Mouse (Mus musculus): ENCODE measurements around the gene Il1rapl1.

Il1rapl1 gene

DNA sequence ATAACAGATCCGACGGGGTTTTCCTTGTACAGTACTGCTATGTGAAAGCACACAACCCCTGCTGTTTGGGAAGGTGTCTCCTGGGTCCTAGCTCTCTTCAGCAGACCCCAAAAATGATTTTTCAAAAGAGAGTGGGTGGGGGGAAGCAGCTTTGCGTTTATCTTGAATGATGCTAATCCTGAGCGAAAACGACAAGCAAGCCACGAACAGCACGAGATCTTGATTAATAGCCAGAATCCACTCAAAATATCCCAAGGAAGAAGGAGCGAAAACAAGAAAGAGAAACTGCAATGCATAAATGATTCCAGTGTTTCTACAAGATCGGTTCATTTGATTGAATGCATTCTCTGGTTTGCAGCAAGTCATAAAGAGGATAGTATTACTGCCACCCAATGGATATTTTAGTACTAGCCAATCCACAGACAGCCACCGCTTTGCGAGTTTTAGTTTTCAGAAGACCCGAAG is at the start of gene Il1rapl1:
TSS of gene Il1rapl1 (minus strand) at position 37 of the 465 bp plus-strand sequence.
- in situ Hi-C loops (cut with MboI, MseI), result no loop called here

DNA sequence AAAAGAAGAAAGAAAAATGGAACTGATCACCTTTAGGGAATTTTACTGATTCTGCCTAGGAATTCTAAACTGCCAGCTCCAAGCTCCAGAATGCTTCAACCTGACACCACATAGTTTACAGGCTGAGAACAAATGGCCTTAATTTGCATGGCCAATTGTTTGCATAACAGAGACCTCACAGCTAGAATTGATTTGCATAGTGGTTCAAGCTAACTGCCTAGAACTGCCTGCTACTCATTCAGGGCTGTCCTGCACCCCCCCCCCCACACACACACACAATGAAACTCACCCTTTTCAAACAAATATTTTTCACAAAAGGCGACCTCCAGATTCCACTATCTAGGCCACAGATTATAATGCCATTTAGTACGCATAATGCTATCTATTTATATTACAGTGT is 42.6 kb upstream of the Il1rapl1 start:
- in situ Hi-C loops (cut with MboI, MseI), result no loop called here

DNA sequence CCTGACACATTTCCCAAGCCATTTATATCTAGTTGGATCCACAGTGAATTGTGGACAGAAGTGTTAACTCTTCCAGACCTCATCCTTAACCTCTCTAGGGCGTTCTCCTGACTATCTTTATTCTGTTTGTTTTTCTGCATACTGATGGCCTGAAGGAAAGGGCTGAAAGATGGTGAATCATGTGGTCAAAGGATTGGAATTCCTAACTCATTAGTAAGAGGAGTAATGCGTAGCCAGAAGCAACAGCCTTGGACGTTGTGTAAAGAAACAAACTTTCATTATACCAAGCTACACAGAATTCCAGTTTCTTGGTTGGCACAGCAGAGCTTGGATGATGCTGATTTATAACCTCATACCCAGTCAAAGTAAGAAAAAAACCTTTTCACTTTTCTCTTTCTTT is 10.2 kb upstream of the Il1rapl1 start:
- in situ Hi-C loops (cut with MboI, MseI), result loop anchor here in 1 of 2 experiments (25.0 kb wide), 1 partner anchor 1688 kb away; no protein-coding TSS in a partner anchor

DNA sequence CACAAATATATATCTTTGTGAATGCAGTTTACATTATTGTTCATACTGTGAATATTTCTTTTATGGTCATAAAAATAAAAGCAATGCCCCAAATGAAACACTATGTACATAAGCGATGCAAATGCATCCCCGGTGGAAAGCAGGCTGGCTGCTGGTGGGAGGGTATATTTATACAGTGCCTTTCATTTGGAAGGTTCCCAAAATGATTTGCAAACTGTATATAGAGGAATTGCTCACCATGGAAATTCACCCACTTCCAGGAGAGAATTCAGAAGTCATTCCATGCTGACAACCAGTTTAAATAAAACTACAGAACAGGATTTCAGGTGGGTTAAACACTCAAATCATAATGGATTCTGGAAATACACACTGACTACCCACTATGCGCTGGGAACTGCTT is 4.6 kb upstream of the Il1rapl1 start:
- in situ Hi-C loops (cut with MboI, MseI), result no loop called here

DNA sequence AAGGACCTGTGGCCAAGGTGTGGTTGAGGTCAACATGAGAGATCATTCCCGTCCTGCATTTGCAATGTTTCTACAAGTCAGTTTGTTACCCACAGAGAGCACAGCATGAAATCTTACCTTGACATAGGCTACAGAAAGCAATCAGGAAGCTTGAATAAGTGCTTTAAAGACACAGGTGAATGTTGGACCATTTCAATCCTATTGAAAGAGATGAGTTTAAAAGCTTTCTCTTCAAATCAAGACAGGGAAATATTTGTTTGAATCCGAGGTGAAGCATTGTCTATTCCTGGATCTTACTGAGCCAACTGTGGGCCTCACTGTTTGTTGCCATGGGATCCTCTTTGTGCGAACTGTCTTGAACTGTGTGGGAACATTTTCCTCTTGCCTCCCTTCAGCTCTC is 2.4 kb upstream of the Il1rapl1 start:
- in situ Hi-C loops (cut with MboI, MseI), result no loop called here

DNA sequence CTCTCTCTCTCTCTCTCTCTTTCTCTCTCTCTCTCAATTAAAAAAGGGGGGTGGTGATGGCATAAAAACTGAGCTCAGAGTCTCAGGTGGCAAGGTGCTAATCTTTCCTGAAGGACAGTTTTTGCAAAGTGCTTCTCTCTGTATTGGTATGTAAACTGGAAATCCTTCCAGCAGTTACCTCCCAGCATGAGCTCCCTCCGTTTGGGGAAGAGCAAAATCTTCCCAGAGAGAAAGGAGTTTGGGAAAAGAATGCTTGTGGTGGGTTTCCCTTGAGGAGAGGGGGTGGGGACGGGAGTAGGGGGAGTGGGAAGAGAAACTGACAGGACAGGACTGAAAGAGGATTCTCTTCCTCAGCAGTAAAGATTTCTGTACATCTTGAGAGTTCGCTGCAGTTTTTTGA is 881 bp upstream of the Il1rapl1 start:
- in situ Hi-C loops (cut with MboI, MseI), result no loop called here

DNA sequence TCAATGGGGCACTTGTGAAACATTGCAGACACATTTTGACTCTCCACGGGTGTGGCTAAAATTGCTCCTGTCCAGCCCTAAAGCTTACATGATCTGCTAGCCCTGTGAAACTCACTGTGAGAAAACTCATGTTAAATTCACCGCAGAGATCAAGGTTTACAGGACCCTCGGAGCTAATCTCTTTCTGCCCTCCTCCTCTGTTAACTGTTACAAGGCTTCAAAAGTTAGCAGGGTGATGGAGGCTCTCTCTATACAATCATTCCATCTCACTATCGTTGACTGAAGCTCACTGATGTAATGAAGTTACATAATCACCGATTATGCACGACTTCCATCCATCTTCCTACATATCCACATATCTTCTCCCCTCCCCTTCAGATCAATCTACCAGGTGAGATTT is 1.9 kb downstream of the Il1rapl1 start:
- in situ Hi-C loops (cut with MboI, MseI), result no loop called here

DNA sequence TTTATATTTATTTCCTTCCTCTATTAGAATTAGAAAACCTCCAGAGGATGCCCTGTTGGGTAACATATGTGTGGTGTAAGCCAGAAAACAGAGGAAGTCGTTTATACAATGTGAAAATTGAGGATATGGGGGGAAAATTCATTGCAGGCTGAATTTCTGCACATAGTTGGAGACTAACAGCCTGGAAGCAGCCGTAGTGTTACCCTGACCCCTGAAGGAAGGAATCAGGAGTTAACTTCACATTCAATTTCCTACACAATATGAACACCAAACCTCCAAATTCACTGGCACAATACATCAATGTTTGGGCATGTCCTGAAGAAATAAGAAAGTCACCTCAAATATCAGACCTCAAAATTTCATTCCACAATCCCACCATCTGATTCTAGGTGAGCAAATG is 3.2 kb downstream of the Il1rapl1 start:
- in situ Hi-C loops (cut with MboI, MseI), result no loop called here

DNA sequence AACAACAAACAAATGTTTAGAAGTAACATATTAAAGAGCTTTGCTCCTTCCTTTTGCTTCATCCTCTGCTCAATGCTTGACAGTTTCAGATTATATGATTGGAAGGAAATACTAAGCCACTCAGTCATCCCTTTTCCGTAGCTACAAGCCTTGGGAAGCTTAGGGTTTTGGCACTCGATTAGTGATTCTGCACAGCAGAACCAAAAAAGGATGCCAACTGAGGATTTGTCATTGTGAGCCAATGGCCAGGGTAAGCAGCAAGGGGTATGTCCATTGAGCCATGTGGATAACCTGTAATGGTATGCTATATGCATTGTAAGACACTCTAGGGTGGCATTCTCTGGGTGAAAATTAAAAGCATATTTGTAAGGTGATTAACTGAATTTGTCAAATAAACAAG is 5.7 kb downstream of the Il1rapl1 start:
- in situ Hi-C loops (cut with MboI, MseI), result loop anchor here in 1 of 2 experiments (10.0 kb wide), 1 partner anchor 1085 kb away; no protein-coding TSS in a partner anchor

DNA sequence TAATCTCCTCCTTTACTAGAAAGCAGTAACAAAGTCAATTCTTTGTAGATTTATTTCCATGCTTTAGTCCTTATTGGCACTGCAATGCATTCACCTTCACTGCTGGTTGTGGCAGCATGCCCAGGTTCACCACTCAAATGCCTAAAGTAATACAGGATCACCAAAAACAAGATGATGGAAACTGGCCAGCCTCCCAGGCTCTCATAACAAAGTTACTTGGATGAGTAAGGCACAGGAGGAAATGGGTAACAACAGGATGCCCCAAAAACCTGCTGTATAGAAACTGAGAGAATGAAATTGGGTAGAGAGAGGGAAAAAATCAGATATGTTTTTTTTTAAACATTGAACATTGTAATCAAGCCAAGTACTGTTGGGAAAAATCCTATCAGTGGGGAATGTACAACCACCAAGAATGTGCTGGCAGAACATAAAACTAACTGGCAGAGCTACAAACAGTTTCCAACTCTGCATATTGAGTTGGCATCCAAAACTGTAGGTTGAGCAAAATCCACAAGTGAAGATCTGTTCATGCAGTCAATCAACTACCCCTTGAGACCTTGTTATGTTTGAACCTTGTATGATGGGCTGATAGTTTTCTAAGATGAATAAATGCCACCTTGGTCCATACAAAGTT is 21.4 kb downstream of the Il1rapl1 start:
- in situ Hi-C loops (cut with MboI, MseI), result loop anchor here in 1 of 2 experiments (10.0 kb wide), 1 partner anchor 671 kb away; no protein-coding TSS in a partner anchor

DNA sequence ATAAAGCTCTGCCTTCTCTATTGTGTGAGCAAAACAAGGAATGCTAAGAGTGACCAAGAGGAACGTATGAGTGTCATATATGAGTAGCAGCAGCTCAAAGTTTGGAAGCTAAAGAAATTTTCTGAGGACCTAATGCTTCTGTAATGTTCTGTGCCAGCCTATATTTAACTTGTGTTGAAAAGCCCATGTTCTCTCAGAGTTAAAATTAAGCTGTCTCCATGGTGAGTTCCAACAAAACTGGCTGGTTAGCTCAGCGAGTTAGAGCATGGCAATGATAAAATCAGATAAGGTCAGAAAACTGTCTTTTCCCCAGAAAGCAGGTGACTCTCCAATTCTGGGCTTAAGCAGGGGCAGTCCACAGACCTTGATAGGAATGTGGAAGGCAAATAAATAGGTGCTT is 25.6 kb downstream of the Il1rapl1 start:
- in situ Hi-C loops (cut with MboI, MseI), result loop anchor here in 1 of 2 experiments (10.0 kb wide), 1 partner anchor 675 kb away; no protein-coding TSS in a partner anchor

DNA sequence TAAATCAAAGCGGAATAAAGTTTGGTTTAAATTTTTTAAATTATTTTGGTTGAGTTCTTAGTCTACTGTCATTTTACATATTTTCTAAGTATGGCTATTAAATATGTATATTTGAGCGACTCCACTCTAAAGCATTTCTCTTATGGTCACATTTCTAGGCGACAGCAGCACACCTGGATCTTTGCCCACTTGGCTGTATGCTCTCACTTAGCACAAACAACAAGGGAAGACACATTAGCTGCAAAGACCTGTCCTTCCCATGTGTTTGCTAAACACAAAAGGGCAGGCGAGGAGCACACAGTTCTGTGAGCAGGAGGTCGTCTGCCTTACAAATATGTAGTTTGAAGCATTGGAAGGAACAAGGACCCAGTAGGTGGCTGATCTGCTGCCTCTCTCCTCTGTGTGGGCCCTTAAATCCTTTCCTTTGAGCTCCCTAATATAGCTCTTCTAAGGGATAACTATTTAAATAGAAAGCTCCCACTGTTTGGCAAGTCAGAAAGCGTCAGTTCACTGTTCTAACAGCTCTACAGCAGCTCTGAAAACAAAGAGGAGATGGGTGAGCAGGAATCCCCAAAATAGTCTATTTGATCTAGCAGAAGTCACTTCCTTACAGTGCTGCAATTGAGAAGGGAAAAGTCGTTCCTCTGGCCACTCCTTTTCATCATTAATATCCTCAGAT is 42.6 kb downstream of the Il1rapl1 start:
- in situ Hi-C loops (cut with MboI, MseI), result no loop called here

DNA sequence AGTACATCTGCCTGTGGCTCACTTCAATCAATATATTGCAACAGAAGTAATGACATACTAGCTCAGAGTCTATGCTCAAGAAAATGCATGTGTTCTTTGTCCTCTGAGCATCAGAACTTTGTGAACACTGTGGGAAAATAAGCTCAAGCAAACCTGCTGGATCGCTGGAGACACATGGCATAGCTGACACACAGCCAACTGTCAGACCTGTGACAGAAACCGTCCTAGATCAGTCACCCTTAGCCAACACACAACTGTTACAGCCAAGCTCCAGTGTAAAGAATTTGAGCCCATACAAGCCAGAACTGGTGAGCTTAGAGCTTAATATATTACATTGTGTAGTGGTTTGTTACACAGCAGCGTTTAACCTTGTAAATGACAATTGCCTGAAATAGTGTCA is 45.1 kb downstream of the Il1rapl1 start:
- in situ Hi-C loops (cut with MboI, MseI), result no loop called here

DNA sequence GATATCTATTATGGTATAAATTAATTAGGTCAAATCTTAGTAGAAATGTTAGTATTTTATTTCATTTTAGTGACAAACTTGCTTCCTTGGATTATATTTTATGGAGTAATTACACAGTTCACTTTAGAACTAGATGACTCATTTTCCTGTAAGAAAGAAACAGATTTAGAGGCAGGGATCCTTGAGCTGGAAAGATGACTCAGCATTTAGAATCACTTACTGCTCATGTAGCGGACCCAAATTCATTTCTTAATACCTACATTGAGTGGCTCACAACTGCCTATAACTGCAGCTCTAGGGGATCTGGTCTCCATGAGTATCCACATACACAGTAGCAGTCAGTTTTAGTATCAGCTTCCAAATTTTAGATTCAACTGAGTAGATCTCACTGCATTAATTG is 71.9 kb downstream of the Il1rapl1 start:
- in situ Hi-C loops (cut with MboI, MseI), result no loop called here

DNA sequence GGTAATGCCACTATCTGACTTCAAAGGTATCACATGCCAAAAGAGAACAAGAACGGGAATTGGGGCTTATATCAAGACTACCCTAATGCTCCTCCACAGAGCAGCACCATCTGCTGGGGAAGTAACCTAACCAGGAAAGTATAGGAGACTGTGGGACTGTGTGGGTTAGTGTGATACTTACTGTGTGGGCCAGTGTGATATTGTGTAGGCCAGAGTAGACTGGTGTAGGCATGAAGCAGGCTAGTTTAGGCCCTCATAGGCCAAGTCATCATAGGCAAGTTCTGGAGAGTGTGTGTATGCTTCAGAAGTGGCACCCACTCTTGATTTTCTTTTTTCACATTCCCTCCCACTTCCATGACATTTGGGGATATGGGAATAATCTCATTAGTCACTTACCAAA is 76.5 kb downstream of the Il1rapl1 start:
- in situ Hi-C loops (cut with MboI, MseI), result no loop called here

DNA sequence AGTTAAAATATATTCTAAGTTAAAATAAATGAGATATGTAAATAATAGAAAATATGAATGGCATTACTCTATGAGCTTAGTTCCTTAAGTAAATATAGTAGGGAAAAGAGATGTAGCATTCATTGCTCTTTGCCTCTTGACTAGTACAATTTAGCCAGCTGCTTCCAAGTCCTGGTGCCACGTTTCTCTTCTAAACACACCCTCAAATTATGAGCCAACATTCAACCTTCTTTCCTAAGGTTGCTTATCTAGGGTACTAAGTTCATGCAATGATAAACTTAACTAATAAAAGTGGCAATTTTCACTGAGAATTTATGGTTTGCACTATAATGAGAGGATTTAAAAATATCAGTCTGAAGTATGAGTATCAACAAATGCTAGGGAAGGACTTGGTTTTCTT is 218.3 kb downstream of the Il1rapl1 start:
- in situ Hi-C loops (cut with MboI, MseI), result no loop called here

DNA sequence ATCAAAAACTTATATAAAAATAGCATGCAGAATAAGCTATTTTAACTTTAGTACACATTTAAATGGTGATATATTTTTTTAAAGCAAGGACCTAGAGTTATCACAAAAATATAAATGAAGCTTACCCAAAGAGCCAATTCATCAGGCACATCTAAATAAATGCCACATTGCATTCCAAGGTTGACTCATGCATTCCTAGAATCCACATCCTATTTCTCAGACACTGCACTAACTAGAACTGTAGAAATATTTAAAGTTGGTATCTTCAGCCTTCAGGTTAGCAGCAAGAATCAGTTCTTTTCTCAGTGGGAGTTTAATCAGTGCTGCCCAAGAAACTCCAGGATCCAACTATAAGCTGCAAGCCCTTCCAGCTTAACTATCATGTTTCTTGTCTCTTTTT is 223.5 kb downstream of the Il1rapl1 start:
- in situ Hi-C loops (cut with MboI, MseI), result no loop called here

DNA sequence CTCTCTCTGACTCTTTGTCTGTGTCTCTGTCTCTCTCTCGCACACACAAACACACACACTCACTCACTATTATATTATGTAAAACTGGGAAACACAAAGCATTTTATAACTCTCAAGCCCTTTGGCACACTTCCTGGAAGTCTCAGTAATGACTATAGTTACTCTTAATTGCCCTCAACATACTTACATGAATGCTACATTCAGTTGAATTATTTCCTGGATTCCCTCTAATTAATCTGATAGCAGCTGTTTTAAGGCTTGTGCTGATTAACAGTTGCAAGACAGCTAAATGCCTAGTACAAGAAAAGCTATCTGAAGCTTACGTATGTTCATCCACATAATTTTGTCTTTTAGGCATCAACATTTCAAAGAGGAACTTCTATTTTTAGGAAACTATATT is 261.3 kb downstream of the Il1rapl1 start:
- in situ Hi-C loops (cut with MboI, MseI), result no loop called here

DNA sequence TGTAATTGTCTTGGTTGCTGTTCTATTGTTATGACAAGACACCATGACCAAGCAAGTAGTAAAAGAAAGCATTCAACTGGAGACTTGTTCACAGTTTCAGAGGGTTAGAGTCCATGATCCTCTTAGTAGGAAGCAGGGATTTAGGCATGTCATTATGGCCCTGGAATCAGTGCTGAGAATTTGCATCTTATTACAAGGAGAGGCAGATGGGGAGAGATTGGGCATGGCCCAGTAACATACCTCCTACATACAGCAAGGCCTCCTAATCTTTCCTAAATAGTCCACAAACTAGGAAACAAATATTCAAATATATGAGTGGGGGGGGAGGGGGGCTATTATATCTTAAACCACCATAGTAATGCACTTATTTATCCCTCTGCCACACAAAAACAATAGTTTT is 301.6 kb downstream of the Il1rapl1 start:
- in situ Hi-C loops (cut with MboI, MseI), result no loop called here

DNA sequence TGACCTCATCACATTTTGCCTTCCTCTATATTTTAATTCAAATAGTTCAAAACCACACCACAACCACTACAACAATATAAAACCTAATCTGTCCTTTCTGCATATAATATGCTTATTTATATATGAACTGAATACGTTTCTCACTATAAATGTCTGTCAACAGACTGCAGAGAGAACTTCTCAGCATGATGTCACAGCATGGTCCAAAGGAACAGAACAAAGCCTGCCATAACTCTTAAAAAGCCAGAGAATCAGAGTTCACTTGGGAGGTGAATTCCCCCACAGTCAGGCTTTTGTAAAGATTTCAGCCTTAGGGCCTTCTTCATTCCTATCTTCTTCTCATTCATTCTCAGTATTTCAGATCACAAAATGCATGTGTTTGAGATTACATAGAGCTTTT is 307.7 kb downstream of the Il1rapl1 start:
- in situ Hi-C loops (cut with MboI, MseI), result no loop called here

DNA sequence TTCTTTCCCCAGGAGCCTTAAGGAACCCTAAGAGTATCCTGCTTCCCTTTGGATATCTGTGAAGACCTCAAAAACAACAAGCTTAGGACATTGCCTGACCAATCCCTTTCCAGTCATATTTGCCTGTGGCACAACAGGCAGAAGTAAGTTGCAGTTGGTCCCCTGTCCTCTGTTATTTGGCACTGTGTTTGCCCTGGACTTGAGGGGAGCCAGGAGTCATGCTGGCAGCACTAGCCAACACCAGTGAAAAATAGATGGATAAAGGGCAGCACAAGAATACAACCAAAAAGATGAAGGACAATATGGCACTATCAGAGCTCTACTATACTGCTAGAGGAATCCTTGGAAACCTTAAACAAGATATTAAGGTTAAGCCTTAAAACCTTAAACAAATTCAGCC is 322.4 kb downstream of the Il1rapl1 start:
- in situ Hi-C loops (cut with MboI, MseI), result no loop called here

DNA sequence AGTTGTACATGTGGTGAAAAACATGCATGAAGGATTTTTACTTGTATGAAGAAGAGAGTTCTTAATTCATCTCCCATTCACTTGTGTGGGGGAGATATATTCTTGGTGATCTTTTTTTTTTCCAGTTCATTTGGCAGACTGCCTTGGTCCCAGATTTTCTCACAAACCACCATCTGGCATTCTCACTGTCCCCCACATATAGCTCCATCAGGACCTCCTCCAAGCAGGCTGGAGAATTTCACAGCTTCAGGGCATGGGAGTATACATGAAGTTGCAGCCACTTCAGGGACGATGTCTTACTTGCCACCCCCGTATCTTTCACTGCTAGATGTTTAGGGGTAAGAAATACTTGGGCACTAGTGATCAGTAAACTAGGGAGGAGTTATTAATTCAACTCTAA is 404.9 kb downstream of the Il1rapl1 start:
- in situ Hi-C loops (cut with MboI, MseI), result no loop called here

DNA sequence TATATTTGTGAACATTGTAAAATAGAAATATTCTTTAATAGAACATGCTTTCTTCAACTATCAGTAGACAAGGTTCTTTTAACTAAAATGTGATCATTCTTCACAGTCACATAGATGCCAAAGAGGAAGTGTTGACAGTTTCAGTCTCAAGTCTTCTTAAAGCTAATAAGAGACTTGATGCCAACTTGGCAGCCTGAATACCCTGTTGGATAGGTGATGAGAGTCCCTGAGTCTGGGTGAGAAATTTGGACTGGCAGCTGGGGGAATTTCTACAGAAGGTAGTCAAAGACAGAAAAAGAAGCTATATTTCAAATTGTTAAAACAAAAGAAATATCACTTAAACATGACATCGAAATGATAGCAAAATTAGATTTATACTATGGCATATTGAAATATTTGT is 451.6 kb downstream of the Il1rapl1 start:
- in situ Hi-C loops (cut with MboI, MseI), result no loop called here

Measured in T-helper 17 cell (primary cell).